Mouse (Mus musculus) mouse trophoblast stem cell (cell line): ENCODE results near the gene Kdm5c.
"Not testable (repeated sequence)": the region's sequence is repeated elsewhere in the genome, so short reads cannot be mapped to it uniquely, and the experiment has no call there.

ENCODE experiments used
- in situ Hi-C, 2 experiments: fragments of 300-500 bp; cut with MseI, MboI; formaldehyde crosslinking; loops; 2 replicates in 1 of 2; 3 replicates in 1 of 2; pipeline ENCODE4 v1.15.1; 2025

Gene Kdm5c

GRCm38 (mm10) chrX:152232781-152233763, at the start of gene Kdm5c:
Gene Kdm5c, plus strand, starts transcription at chrX:152233020.
- in situ Hi-C loops = no loop called here

GRCm38 (mm10) chrX:152187151-152187550, 45.7 kb upstream of the Kdm5c start:
- in situ Hi-C loops = no loop called here

DNA sequence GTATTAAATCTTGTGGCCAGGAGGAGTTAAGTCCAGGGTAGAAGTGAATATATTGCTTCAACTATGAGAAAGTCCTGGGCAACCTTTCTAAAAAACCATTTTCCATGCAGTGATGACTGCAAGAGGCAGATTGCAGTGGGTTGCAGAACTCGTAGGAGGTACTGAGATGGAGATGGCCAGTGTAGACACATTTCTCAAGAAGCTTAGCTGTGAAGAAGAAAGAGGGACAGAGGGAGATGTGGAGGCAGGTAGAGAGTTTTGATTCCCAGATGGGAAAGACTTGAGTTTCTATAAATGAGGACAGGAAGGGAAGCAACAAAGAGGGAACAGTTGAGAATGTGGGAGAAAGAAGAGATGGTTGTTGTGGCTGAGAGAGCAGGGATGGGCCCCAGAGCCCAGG, 41.6 kb upstream of the Kdm5c start:
- in situ Hi-C loops = no loop called here

DNA sequence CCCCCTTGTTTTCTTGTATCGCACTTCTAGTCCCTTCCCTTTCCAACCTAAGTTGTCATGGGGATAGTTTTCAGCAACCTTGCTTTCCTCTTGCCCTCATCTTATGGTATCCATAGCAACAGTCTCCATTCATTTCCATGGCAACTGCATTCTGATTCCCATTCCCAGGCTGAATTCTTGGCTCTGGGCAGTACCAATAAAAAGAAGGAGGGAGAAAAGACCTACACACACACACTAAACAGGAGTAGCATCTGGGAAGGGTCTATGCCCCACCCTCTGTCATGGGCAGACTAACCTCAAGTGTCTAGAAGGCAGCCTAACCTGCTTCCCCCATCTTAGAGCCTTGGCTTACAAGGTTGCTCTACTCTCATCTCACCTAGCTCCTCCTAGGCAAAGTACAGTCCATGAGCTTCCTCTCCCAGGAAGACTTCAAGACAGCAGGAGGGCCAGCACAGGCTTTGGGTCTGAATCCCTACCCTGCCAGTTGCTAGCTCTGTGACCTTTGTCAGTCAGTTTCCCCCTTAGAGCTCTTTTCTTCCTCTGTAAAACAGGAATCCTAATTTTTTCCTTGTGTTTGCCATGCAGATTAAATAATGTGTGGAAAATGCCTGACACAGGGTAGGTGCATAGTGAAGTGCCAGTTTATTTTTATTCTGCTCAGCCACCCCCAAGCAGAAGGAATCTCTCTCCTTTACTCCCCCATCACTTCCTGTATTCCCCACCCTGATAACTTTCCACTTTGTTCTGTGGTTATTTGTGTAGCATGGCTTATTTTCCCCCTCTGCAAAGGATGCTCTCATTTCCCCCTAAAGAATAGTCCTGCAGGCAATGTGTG, 34.8 kb upstream of the Kdm5c start:
- in situ Hi-C loops = no loop called here

DNA sequence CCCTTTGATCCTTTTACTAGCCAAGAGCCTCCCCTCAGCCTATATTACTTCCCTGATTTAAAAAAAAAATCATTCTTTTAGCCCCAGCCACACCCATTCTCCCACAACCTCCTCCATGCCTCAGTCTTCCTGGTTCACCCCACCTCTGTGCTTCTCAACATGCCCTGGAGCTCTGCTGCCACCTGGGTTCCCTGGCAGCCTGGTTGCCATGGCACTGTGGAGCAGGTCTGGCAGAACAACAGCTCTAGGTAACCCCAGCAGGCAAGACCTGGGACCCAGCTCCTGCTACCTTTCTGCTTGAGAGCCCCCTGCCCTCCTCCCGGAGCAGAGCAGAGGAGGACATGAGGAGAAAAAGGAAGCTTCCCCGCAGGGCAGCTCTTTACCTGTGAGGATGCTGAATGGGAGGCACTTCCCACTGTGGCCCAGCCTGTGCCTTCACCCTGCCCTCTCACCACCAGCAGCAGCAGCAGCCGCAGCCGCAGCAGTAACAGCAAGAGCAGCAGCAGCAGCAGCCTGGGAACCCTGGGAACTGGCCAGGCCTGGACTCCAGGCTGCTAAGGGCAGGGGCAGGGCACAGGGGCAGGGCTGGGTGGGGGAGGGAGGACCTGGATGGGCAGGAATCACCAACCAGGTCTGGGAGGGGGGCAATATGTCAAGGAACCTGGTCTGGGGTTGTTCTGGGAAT, 30.9 kb upstream of the Kdm5c start:
- in situ Hi-C loops = no loop called here

DNA sequence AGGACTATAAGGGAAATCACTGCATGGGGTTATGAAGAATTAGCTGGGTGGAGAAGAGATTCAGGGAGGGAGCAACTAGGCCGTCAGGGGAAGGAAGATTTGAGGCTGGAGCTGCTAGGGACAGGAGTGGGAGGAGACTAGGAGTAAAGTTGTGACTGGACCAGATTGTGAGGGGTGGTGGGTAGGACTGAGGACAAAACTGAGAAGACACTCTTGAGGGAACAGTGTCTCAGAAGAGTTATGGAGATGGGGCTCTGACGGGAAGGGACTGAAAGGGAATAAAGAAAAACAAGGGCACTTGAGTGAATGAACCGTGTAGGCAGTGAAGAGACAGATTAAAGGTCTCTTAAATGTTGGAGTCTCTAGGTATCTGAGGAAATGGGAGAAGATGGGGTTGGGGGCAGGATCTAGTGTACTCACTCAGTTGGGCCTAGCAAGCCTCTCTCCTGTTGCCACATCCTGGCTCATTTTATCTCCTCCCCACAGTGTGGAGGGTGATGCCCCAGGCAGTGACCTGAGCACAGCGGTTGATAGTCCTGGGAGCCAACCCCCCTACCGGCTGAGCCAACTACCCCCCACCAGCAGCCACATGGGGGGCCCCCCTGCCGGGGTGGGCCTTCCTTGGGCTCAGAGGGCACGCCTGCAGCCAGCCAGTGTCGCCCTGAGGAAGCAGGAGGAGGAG, 30.3 kb upstream of the Kdm5c start:
- in situ Hi-C loops = no loop called here

GRCm38 (mm10) chrX:152203247-152203646, 29.6 kb upstream of the Kdm5c start:
- in situ Hi-C loops = no loop called here

- in situ Hi-C loops = no loop called here
These were observed 27.3 kb upstream of the Kdm5c start for GRCm38 (mm10) chrX:152205486-152205885.

DNA sequence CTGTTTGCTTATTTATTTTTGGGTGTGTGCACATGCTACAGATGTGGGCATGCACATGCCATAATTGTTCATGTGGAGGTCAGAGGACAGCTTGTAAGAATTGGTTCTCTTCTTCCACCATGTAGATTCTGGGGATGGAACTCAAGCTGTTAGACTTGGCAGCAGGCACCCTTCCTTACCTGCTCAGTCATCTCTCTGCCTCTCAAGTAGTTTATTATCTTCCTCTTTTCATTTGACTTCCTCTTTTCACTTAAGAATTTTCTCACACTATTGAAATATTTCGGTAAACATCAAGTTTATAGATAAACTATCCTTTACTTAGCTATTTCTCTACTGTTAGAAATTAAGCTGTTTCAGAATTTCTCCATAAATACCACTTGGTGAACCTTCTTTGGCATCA, 18.1 kb upstream of the Kdm5c start:
- in situ Hi-C loops = no loop called here

- in situ Hi-C loops = no loop called here
These were observed 14.3 kb upstream of the Kdm5c start for GRCm38 (mm10) chrX:152218529-152218928.

DNA sequence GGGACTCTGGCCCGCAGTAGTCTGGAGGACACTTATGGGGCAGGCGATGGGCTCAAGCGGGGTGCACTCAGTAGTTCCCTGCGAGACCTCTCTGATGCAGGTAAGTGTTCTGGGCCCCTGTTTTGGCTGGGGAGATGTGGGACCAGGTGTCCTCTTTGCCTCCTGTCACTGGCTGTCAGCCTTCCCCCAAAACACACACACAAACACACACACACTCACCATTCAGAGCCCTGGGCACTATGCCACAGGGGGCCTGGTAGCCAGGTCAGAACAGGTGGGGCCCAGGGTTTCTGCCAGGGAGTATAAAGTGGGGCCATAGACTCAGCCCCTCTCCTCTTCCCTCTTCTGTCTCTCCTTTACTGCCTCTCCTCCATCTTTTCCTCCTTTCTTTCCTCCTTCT, 11.1 kb upstream of the Kdm5c start:
- in situ Hi-C loops = no loop called here

GRCm38 (mm10) chrX:152222226-152222625, 10.6 kb upstream of the Kdm5c start:
- in situ Hi-C loops = no loop called here

GRCm38 (mm10) chrX:152223313-152223712, 9.5 kb upstream of the Kdm5c start:
- in situ Hi-C loops = no loop called here

DNA sequence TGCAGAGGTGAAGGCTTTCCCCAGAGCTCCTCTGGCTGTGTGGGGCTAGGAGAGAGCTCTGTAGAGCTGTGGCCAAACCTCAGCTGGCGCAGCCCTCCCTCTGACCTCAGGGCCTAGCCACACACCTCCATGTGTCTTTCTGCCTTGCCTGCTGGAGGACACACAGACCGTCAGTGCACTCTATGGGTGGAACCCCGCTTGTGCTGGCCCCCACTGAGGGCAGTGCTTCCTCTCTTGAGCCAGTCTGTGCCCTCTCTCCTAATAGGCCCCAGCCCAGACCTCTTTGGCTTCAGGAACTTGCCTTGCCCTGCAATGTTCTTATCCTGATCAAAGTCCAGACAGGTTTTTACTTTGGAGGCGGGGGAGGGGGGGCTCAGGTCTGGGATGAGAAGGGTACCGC, 8.5 kb upstream of the Kdm5c start:
- in situ Hi-C loops = no loop called here

- in situ Hi-C loops = no loop called here
These were observed 1.3 kb downstream of the Kdm5c start for GRCm38 (mm10) chrX:152234125-152234524.

- in situ Hi-C loops = no loop called here
These were observed 2.9 kb downstream of the Kdm5c start for GRCm38 (mm10) chrX:152235758-152236157.

GRCm38 (mm10) chrX:152243140-152243539, 10.3 kb downstream of the Kdm5c start:
- in situ Hi-C loops = not testable (repeated sequence)

GRCm38 (mm10) chrX:152244492-152245189, 11.8 kb downstream of the Kdm5c start:
- in situ Hi-C loops = no loop called here

GRCm38 (mm10) chrX:152271189-152271588, 38.4 kb downstream of the Kdm5c start:
- in situ Hi-C loops = no loop called here

DNA sequence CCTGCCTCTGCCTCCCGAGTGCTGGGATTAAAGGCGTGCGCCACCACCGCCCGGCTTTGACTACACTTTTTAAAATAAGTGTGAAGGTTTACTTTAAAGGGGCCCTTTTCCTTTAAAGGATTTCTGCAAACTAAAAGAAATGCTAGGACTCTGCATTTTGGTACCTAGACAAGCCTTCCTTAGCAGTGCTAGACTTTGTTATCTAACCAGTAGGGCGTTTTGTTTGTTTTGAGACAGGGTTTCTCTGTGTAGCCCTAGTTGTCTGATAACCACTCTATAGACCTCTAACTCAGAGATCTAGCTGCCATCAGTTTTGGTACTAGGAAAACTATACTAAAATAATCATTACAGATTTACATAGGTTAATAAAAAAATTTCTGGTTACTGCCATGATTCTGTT, 46.6 kb downstream of the Kdm5c start:
- in situ Hi-C loops = no loop called here

- in situ Hi-C loops = no loop called here
These were observed 51.9 kb downstream of the Kdm5c start for GRCm38 (mm10) chrX:152284746-152285145.
